Mouse (Mus musculus): Measurements from ENCODE around the gene Tnp2.

The Tnp2 gene

GRCm38 (mm10) chr16:10770531-10771325, 17.7 kb downstream of the Tnp2 start:
- CTCF ChIA-PET = interaction anchor here (0.6 kb wide), 1 partner anchor 14 kb away, joined by 4 read pairs; no protein-coding TSS in a partner anchor

GRCm38 (mm10) chr16:10769661-10770060, 18.8 kb downstream of the Tnp2 start:
- CTCF ChIA-PET = interaction anchor here (0.6 to 1.0 kb wide), 2 partner anchors 15 to 98 kb away, joined by 4 to 5 read pairs; no protein-coding TSS in a partner anchor

- CTCF ChIA-PET = interaction anchor here (1.2 kb wide), 1 partner anchor 92 kb away, joined by 3 read pairs; no protein-coding TSS in a partner anchor
Observed at GRCm38 (mm10) chr16:10768821-10769220, 19.6 kb downstream of the Tnp2 start.

- CTCF ChIA-PET = interaction anchor here (0.6 to 0.7 kb wide), 2 partner anchors 49 to 65 kb away, joined by 3 to 5 read pairs; no protein-coding TSS in a partner anchor
Observed at GRCm38 (mm10) chr16:10767158-10767557, 21.3 kb downstream of the Tnp2 start.

- CTCF ChIA-PET = no interaction called here
Observed at GRCm38 (mm10) chr16:10764323-10764722, 24.1 kb downstream of the Tnp2 start.

GRCm38 (mm10) chr16:10763540-10764264, 24.8 kb downstream of the Tnp2 start:
- CTCF ChIA-PET = interaction anchor here (0.6 kb wide), 1 partner anchor 105 kb away, joined by 3 read pairs; no protein-coding TSS in a partner anchor

GRCm38 (mm10) chr16:10762569-10763180, 25.8 kb downstream of the Tnp2 start:
- CTCF ChIA-PET = no interaction called here

GRCm38 (mm10) chr16:10761182-10761581, 27.3 kb downstream of the Tnp2 start:
- CTCF ChIA-PET = interaction anchor here (0.5 kb wide), 1 partner anchor 36 kb away, joined by 3 read pairs; no protein-coding TSS in a partner anchor

- CTCF ChIA-PET = no interaction called here
Observed at GRCm38 (mm10) chr16:10756168-10756567, 32.3 kb downstream of the Tnp2 start.

GRCm38 (mm10) chr16:10754521-10755296, 33.8 kb downstream of the Tnp2 start:
- CTCF ChIA-PET = no interaction called here

- CTCF ChIA-PET = no interaction called here
Observed at GRCm38 (mm10) chr16:10749824-10750223, 38.6 kb downstream of the Tnp2 start.

- CTCF ChIA-PET = no interaction called here
Observed at GRCm38 (mm10) chr16:10749226-10749625, 39.2 kb downstream of the Tnp2 start.

GRCm38 (mm10) chr16:10741082-10741481, 47.4 kb downstream of the Tnp2 start:
- CTCF ChIA-PET = no interaction called here

- CTCF ChIA-PET = interaction anchor here (0.6 kb wide), 2 partner anchors 70 to 1102 kb away, joined by 3 read pairs; no protein-coding TSS in a partner anchor
Observed at GRCm38 (mm10) chr16:10739854-10740398, 48.5 kb downstream of the Tnp2 start.

GRCm38 (mm10) chr16:10738866-10739265, 49.6 kb downstream of the Tnp2 start:
- CTCF ChIA-PET = no interaction called here

Data from spleen, embryonic (tissue).